Mouse (Mus musculus) MEL (cell line): ENCODE measurements around the gene Ckap2l.

Source experiments
- BHLHE40 ChIP-seq: IDR thresholded peaks from 2 replicates; pipeline ENCODE4 v1.6.1; 2012; ENCODE audit warnings: low read depth, mild to moderate bottlenecking, inconsistent platforms, low read length, improper control_type of control experiment, borderline replicate concordance
- CTCF ChIP-seq, 3 experiments: IDR thresholded peaks in 2 of 3; conservative IDR thresholded peaks in 1 of 3; 2 replicates each; pipeline ENCODE4 v1.5.1; 2011 to 2012; ENCODE audit warnings: low read length in 3 of 3, low read depth in 2 of 3, mild to moderate bottlenecking in 2 of 3, improper control_type of control experiment in 1 of 3, inconsistent platforms in 1 of 3, mixed read lengths in 1 of 3, moderate library complexity in 1 of 3; ENCODE audit not compliant: control insufficient read depth in 1 of 3, insufficient read depth in 1 of 3, poor library complexity in 1 of 3, severe bottlenecking in 1 of 3
- EP300 ChIP-seq, 2 experiments: IDR thresholded peaks; 2 replicates each; pipeline ENCODE4 v1.6.1; 2011; ENCODE audit warnings: improper control_type of control experiment in 2 of 2, low read length in 2 of 2, low read depth in 1 of 2, mild to moderate bottlenecking in 1 of 2
- JUND ChIP-seq: IDR thresholded peaks from 2 replicates; pipeline ENCODE4 v1.6.1; 2011; ENCODE audit warnings: low read depth, mild to moderate bottlenecking, improper control_type of control experiment, low read length
- KAT2A ChIP-seq: conservative IDR thresholded peaks from 2 replicates; pipeline ENCODE4 v1.6.1; 2012; ENCODE audit warnings: low read depth, low read length, improper control_type of control experiment, inconsistent platforms
- MAX ChIP-seq: IDR thresholded peaks from 2 replicates; pipeline ENCODE4 v1.6.1; 2011; ENCODE audit warnings: low read length, improper control_type of control experiment
- MAZ ChIP-seq: IDR thresholded peaks from 2 replicates; pipeline ENCODE4 v1.6.1; 2012; ENCODE audit warnings: low read depth, mild to moderate bottlenecking, inconsistent platforms, low read length, improper control_type of control experiment
- POLR2A ChIP-seq, 2 experiments: IDR thresholded peaks; 2 replicates each; pipeline ENCODE4 v1.6.1; 2011 to 2012; ENCODE audit warnings: low read length in 2 of 2, mild to moderate bottlenecking in 2 of 2, control low read depth in 1 of 2, improper control_type of control experiment in 1 of 2, low read depth in 1 of 2, moderate library complexity in 1 of 2; ENCODE audit not compliant: control insufficient read depth in 1 of 2, insufficient read depth in 1 of 2, poor library complexity in 1 of 2
- RAD21 ChIP-seq: IDR thresholded peaks from 2 replicates; pipeline ENCODE4 v1.6.1; 2011; ENCODE audit warnings: mild to moderate bottlenecking, low read depth, low read length, improper control_type of control experiment
- RCOR1 ChIP-seq: IDR thresholded peaks from 2 replicates; pipeline ENCODE4 v1.6.1; 2012; ENCODE audit warnings: low read depth, mild to moderate bottlenecking, inconsistent platforms, low read length, improper control_type of control experiment
- SMC3 ChIP-seq: IDR thresholded peaks from 2 replicates; pipeline ENCODE4 v1.6.1; 2011; ENCODE audit warnings: low read depth, low read length, improper control_type of control experiment

DNA sequence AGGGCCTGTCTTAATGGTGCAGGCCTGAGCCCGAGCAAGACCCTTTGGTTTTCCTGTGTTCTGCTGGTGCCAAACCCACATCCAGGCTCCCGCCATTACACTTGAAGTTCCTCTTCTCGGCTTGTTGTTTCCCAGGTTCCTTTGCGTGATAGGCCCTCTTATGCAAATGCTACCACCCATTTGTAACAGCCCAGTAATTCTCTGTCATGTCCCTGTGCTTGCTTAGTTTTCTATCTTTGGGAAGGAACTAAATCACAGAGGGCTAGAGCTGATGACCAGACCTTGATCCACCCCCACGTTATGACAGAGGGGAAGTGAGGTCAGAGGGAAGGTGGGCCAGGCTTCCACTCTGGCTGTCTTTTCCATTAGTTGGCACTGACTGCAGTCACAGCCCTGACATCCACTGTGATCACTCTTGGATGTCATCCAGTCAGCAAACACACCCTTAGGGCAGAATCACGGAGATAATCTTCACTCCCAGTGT, 41.2 kb upstream of the Ckap2l start:
- TF ChIP-seq EP300 (IDR thresholded peaks at IDR 0.05; ENCODE audit: low read depth in 1 of 2, low read length in 2 of 2) (no peak), POLR2A (IDR thresholded peaks at IDR 0.05; ENCODE audit: control insufficient read depth in 1 of 2, insufficient read depth in 1 of 2, low read depth in 1 of 2, low read length in 2 of 2, poor library complexity in 1 of 2) (no peak), CTCF (IDR thresholded peaks at IDR 0.05 in 2 of 3, conservative IDR thresholded peaks at IDR 0.05 in 1 of 3; ENCODE audit: control insufficient read depth in 1 of 3, insufficient read depth in 1 of 3, low read depth in 2 of 3, low read length in 3 of 3, poor library complexity in 1 of 3, severe bottlenecking in 1 of 3) (no peak), BHLHE40 (no peak), RCOR1 (no peak), JUND (no peak), KAT2A (no peak), MAX (no peak), SMC3 (no peak), RAD21 (no peak), MAZ (no peak)
